Mouse (Mus musculus) bone marrow macrophage, adult 2 months (primary cell): ENCODE data around the gene Stx16.

Experiments
- CTCF ChIP-seq: IDR thresholded peaks from 2 replicates; pipeline ENCODE4 v1.5.1; 2012; ENCODE audit warnings: low read depth, mild to moderate bottlenecking, low read length, moderate library complexity
- POLR2A ChIP-seq: IDR thresholded peaks from 2 replicates; pipeline ENCODE4 v1.6.1; 2012; ENCODE audit warnings: mild to moderate bottlenecking, low read depth, low read length, borderline replicate concordance

- TF ChIP-seq CTCF (no peak), POLR2A (no peak)
Measured at GRCm38 (mm10) chr2:174081833-174082232, 5.7 kb downstream of the Stx16 start.
